Mouse (Mus musculus): ENCODE data around the gene Epo.

The Epo gene

GRCm38 (mm10) chr5:137472252-137472904 lies 60.7 kb downstream of the Epo start:
- DNase-seq: no peak

GRCm38 (mm10) chr5:137466946-137467345 lies 66.1 kb downstream of the Epo start:
- no peak for DNase-seq

- no peak for DNase-seq
Observed at GRCm38 (mm10) chr5:137465049-137465448, 68.0 kb downstream of the Epo start.

GRCm38 (mm10) chr5:137455866-137456591 lies 77.0 kb downstream of the Epo start:
- peak; percentile 22 for DNase-seq

DNA sequence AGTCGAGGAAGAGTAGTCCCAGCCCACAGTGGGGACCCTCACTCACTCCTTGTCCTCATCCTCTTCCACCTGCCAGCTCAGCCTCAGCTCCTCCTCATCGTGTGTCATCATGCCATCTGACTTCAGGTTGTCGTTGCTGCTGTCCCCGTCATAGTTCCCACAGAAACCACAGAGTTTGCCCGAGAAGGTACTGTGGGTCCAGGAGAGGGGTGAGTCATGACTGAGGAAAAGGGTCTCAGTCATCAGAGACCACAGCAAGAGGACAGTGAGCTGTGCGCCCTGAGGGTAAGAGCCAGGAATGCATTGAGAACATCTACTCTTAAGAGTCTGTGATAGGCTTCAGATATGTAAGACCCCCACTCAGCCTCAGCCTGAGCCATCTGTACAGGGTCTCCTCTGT lies 77.8 kb downstream of the Epo start:
- DNase-seq: no peak

DNA sequence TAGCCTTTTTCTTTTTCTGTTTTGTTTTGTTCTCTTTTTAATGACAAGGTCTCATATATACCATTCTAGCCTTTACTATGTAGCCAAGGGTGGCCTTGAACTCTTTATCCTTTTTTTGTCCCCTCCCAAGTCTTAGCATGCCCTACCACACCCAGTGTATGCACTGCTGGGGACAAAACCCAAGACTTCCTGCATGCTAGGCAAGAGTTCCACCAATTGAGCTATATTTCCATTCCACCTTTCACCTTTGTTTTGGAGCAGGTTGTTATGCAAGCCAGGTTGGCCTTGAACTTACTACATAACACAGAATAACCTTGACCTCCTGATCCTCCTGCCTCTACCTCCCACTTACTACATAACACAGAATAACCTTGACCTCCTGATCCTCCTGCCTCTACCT lies 87.5 kb downstream of the Epo start:
- DNase-seq: no peak

DNA sequence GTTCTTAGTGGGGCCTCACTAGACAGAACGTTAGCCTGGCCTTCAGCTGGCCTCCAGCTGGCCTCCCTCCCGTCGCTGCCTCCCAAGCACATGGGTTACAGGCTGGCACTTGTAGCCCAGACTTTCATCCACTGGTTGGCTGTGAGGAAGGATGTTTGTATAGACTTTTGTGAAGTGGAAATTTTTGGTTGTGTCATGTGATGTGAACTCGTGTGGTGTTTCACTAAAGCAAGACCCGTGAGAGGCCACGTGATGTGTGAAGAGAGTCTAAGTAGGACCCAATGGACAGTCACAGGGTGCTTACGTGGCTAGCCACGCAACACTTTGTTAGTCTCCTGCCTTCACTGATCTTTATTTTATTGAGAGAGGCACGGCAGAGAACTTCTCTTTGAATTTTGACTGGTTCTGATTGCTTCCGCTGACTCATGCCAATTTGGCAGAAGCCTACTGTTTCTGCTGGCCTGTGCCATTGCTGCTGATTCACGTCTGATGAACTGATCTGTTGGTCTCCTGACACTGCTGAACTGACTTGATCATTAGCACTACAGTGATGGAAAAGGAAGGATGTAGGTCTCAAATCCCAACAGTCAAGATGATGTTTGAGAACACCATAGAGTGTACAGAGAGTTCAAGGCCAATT lies 92.7 kb downstream of the Epo start:
- no peak for DNase-seq

- DNase-seq: no peak
Observed at GRCm38 (mm10) chr5:137433889-137434288, 99.2 kb downstream of the Epo start.
